Mouse (Mus musculus): ENCODE results near the gene Rap1gds1.

Rap1gds1 gene

GRCm38 (mm10) chr3:138880999-138881724 is 193.8 kb downstream of the Rap1gds1 start:
- DNase-seq (ENCODE audit: low read depth) = no peak

- DNase-seq (ENCODE audit: low read depth) = no peak
Observed at GRCm38 (mm10) chr3:138877741-138878140, 197.3 kb downstream of the Rap1gds1 start.

GRCm38 (mm10) chr3:138876931-138877361 is 198.1 kb downstream of the Rap1gds1 start:
- DNase-seq (ENCODE audit: low read depth) = no peak

DNA sequence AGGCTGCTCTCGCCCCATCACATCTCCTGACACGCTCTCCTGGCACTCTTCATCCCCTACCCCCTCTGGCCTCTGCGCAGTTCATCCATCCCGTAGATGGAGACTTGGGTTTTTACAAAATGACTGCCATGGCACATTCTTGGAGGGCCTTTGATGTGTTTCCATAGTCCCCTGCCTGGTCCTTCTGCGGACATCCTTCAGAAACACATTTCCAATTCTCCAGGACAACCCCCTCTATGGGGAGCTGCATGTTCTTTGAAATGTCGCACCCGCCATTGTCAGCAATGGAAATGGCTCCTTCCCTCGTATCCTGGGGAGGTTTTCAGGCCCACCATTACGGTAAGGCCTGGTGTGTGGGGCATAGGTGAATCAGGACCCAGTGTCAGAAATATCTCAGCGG is 198.6 kb downstream of the Rap1gds1 start:
- no peak for DNase-seq (ENCODE audit: low read depth)

DNA sequence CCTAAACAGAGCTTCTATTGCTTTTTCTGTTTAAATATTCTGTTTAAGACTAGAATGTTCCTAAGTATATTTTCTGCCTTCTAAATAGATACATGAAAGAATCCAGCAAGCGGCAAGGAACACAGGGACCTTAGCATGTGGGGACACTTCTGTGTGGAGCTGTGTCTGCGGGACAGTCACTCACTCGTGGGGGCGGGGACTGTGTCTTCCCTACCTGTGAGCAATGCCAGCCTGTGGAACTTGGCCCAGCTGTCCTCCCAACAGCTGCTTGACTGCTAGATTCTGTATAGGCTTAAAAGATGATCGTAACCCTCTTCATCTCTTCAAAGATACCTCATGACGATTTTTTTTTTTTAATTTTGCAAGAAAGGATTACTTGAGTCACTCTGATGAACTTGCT is 199.1 kb downstream of the Rap1gds1 start:
- DNase-seq (ENCODE audit: low read depth) = no peak
